Mouse (Mus musculus) naive thymus-derived CD4-positive, alpha-beta T cell, adult 5 months (primary cell): ENCODE measurements around the gene Cxcl14. TPM values are rescaled to one million over a fixed set of nuclear protein-coding genes. Genes with fewer than 3 reads are reported as not detected.

Experiments used
- polyA plus RNA-seq: library from polyadenylated mRNA; unstranded; fragments of 100-300 nt; shearing (Covaris generic); gene quantifications from one replicate; pipeline ENCODE4 v1.2.1, GENCODE M21; 2017

Gene Cxcl14
- polyA plus RNA-seq = not detected

DNA sequence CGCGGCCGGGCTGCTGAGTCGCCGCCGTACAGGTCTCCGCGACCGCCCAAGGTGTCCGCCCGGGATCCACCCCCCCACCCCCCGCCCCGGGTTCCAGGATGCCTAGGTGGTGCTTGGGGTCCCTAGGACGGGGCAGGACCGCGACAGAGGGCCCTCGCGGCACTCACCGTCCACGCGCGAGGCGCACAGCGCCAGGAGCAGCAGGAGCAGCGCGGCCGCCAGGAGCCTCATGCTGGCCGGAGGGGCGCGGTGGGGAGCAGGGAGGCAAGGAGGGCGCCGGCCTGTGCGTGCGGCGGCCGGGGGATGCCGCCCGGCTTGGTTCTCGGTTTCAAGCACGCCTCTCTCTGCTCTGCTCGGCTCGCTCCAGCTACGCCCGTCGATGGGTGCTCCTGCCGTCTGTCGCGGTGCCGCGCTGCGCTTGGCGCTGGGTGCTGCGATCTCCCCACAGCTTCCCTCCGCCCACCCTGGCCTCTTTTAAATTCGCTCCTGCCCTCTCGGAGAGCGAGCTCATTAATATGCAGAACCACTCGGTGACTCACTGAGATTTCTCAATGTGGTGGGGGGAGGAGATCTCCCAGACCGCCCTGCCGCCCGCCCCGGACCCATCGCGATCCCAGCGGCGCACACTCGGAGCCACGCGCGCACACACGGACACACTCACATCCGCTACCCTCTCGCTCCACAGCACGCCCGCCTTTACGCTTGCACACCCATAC lies at the start of gene Cxcl14:
Gene Cxcl14, minus strand, starts transcription at position 609 of the 716 bp plus-strand sequence.

DNA sequence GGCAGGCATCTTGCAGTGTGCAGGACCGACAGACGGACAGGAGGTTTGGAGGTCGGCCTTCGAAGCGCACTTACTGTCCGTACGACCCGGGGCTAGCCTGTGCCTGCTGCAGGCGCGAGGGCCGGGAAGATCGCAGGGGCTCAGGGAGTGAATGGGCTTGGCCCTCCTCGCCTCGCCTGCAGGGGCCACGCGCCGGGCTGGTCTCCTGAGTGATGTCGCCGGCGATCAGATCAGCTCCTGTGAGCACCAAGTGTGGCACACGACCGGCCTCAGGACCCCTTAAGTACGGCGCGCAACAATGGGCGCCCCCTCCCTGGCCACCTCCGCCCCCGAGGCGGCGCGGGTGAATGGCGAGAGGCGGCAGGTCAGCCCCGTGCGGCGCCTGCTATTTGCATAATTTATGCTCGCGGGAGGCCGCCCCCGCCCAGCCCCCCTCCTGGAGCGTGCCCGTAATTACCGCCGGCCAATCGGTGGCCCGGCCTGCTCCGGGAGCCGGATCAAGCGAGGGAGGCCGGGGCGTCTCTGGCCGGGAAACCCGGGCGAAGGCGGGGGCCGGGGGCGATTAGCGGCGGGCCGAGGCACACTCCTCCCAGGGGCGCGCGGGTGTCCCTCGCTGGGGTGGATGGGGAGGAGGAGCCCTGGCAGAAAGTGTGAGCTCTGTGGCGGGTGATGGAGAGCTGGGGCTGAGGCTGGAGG lies 44.3 kb downstream of the Cxcl14 start, which contains the start of gene Neurog1:
Gene Neurog1, minus strand, starts transcription at position 240 of the 696 bp plus-strand sequence.

Other genes with a start within 250 kb of the Cxcl14 start
- 323 TPM for gene H2afy, start 160.2 kb downstream of the Cxcl14 start, polyA plus RNA-seq
- not detected for gene Tifab, start 117.7 kb downstream of the Cxcl14 start, polyA plus RNA-seq
- not detected for gene Neurog1, start 44.4 kb downstream of the Cxcl14 start, polyA plus RNA-seq
- not detected for gene Gm3045, start 130.0 kb upstream of the Cxcl14 start, polyA plus RNA-seq
- not detected for gene Slc25a48, start 141.8 kb upstream of the Cxcl14 start, polyA plus RNA-seq
- gene Il9, start 185.7 kb upstream of the Cxcl14 start, polyA plus RNA-seq = not detected
- 0.22 TPM for gene Fbxl21, start 225.9 kb upstream of the Cxcl14 start, polyA plus RNA-seq